Mouse (Mus musculus) heart, postnatal 0 days (tissue): ENCODE data around the gene Clmp.

Source experiments
- CTCF ChIP-seq: IDR thresholded peaks from 2 replicates; pipeline ENCODE4 v1.5.1; 2016; ENCODE audit warnings: antibody characterized with exemption, control low read depth, low read depth
- EP300 ChIP-seq: IDR thresholded peaks from 2 replicates; pipeline ENCODE4 v1.6.1; 2016; ENCODE audit warnings: antibody characterized with exemption, low read depth

GRCm38 (mm10) chr9:40727140-40727823 lies 41.5 kb downstream of the Clmp start:
- TF ChIP-seq CTCF (no peak), EP300 (no peak)
